Mouse (Mus musculus) left cerebral cortex, postnatal 14 days (tissue): ENCODE measurements at regions not wholly inside any gene's neighbourhood (a gene's known extent, or its start where the extent isn't known, plus 50 kb on each side); places are given as distances from the start of the nearest gene placed in this dataset.

Experiments
- DNase-seq, 2 experiments: peaks; one replicate each; pipeline ENCODE4 v3.0.0; 2021 to 2022; ENCODE audit warnings: low spot score in 2 of 2, mixed read lengths in 1 of 2
- intact Hi-C: fragments of 180-260 bp; cut with DNase I; formaldehyde crosslinking; loops from one replicate; pipeline ENCODE4 v1.15.1; 2025

DNA sequence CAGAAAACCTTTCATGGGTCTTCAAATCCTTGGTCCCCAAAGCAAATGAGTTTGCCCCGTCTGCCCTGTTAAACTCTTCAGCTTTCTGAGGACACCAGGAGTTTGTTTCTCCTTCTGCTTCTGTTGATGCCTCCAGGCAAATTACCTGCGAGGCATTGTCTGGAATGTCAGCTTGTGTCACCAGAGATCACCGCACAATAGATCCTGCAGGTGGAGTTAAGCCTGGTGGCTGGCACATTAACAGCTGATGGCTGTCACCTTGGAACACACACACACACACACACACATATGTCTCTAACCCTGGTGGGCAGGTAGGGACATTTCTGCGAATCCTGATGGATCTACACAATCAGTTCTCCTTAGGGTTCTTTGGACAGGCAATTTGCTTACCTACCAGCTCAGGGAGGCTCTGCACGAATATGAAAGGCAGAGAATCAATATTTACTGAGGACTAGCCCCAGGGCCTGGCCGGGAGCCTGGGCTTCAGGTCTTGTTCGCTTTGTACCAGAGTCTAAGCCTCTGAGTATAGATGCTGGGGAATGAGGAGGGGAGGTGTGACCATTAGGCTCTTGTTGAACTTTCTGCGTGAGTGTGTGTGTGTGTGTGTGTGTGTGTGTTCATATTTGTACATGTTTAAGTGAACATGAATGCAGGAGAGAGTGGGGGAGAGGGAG, 143.4 kb downstream of the Inhbb start:
- no peak for DNase-seq
- intact Hi-C loops = no loop called here

- intact Hi-C loops = no loop called here
These were observed 144.1 kb downstream of the Inhbb start for GRCm38 (mm10) chr1:119277990-119278389.

DNA sequence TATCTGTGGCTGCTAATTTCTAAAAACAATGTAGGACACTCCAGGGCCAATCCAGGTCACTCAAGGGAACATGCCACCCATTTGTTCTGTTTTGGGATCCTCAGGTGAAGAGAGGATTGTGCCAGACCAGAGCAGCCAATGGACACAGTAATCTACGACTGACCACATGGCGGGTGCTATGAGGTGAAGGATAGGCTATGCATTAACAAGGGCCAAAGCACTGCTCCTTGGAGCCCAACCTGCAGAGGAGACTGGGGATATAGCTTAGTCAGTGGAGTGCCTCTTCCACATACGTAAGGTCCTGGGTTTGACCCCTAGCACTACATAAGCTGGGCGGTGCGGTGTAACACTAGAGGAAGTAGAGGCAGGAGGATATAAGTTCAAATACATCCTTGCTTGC, 156.0 kb downstream of the Inhbb start:
- intact Hi-C loops = no loop called here
- DNase-seq = no peak

More at GRCm38 (mm10) chr1:119277990-119278389, 144.1 kb downstream of the Inhbb start:
- no peak for DNase-seq

DNA sequence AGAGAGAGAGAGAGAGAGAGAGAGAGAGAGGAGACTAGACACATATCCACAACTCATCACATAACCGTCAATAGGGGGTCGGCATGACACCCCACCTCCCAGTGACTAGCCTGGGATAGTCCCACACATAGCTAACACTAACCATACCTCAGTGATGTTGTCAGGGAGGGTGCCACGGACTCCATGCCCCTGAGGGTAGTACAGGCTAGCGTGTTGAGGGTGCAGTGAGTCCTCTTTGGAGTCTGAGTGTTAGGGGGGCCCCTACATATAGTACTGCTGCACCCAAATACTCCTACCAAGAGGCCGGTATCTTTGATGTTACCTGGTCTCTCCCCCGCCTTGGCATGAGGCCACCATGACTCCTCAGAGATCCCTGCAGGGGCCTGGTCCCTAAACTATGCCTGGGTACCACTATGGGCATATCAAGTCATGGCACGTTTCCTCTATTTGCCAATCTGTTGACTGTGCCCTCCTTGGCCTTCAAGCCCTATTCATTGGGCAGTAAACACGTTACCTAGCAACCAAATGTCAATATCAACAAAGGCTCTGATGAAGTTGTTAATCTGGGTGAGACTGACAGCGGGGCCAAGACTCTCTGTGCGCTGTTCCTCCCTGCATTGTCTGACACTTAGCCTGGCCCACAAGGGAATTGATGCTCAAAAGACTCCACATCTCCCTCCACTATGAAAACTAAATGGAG, 156.7 kb downstream of the Inhbb start:
- intact Hi-C loops = no loop called here

GRCm38 (mm10) chr1:119259455-119259854, 162.6 kb downstream of the Inhbb start:
- no peak for DNase-seq
- intact Hi-C loops = loop anchor here (5.0 to 10.0 kb wide), 2 partner anchors 163 to 165 kb away; partner anchors contain the start of gene Inhbb

More for the DNA sequence above, 156.7 kb downstream of the Inhbb start:
- DNase-seq = no peak

- intact Hi-C loops = loop anchor here (5.0 to 10.0 kb wide), 2 partner anchors 162 to 166 kb away; partner anchors contain the start of gene Inhbb
- DNase-seq = peak; percentile 67 to 72
These were observed 165.3 kb downstream of the Inhbb start for GRCm38 (mm10) chr1:119256769-119257168.

- intact Hi-C loops = loop anchor here (5.0 to 10.0 kb wide), 2 partner anchors 161 to 166 kb away; partner anchors contain the start of gene Inhbb
- no peak for DNase-seq
These were observed 166.0 kb downstream of the Inhbb start for GRCm38 (mm10) chr1:119256097-119256473.

DNA sequence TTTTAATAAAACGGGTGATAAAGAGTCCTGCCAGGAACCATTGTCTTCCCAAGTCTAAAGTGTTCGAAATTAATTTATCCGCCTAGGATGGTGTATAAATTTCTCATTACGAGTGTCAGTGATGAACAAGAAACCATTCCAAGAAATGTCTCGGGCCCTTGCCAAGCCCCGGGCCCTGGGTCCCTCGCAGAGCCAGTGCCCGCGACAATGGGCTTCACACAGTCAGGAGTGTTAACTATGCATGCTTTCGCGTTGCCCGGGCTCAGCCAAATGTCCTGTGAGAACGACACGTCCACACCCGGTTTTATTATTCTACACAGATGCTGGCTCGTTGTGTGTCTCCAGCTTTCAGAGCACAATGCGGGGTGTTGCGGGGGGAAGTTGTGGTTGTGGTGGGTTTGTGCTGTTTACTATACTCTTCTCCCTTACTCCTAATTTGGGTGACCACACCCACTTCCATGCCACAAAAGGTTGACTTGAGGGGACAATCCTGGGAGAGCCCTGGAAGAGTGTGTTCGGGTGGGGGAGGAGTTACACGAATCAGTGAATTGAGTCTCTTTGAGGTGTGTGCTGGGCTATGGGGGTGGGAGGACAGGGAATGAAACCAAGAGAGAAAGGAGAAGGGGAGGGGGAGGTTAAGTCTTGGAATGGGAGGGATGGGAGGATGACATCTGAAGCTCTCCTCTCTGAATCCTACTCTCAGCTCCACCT, 166.5 kb downstream of the Inhbb start:
- peak; percentile 18 to 20 for DNase-seq
- intact Hi-C loops = loop anchor here (5.0 to 10.0 kb wide), 2 partner anchors 161 to 167 kb away; partner anchors contain the start of gene Inhbb

GRCm38 (mm10) chr1:119254928-119255327, 167.1 kb downstream of the Inhbb start:
- intact Hi-C loops = loop anchor here (5.0 to 10.0 kb wide), 2 partner anchors 160 to 167 kb away; partner anchors contain the start of gene Inhbb
- no peak for DNase-seq

DNA sequence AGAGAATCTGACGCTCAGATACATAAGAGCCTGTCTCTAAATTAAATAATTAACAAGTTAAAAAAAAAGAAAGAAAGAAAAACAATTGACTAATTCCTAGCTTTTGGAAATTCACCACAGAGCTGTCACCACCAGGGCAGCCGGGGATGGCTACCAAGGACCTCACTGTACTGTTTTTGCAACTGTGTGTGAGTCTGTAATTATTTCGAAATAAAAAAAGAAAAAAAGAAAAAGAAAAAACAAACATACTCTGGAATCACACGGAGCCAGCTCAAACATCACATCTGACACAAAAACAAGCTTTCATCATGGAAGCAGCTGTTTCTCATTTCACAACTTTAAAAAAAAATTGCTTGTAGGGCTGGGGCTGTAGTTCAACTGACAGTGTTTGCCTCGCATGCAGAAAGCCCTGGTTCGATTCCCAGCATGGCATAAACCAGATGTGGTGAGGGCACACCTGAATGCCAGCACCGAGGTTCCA, 168.6 kb downstream of the Inhbb start:
- intact Hi-C loops = loop anchor here (10.0 kb wide), 1 partner anchor 159 kb away; no protein-coding TSS in a partner anchor
- DNase-seq = no peak

DNA sequence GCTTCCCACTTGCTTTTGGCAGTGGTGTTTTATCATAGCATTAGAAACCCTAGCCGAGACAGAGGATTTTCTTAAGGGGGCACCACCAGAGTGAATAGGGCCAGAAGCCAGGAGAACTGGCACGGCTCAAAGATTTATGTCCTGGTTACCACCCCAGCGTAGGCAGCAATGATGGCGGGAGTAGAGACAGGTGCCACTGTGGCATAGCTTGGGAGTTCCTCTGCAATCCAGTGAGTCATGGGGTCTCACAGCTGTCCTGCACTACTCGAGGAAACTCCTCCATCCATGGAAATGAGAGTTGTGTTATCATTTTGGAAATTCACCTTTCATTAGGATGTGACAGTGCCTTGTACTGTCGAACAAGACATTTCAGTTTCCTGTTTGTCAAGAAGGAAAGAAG, 169.6 kb downstream of the Inhbb start:
- no peak for DNase-seq
- intact Hi-C loops = loop anchor here (10.0 kb wide), 1 partner anchor 158 kb away; no protein-coding TSS in a partner anchor

DNA sequence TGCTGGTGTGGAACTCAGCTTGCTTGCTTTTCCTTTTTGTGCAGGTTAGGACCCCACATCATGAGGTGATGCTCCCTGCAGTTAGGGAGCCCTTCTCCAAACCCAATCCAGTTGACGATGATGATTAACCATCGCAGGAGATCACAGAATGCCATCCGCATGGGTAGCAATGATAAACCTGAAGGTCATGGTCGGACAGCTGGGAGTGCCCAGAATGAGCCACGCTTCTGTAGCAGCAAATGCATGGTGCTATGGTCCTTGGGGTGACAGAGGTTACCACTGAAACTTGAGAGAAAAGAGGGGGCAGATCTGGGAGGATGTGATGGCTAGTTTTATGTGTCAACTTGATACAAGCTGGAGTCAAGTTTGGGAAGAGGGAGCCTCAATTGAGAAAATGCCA, 170.3 kb downstream of the Inhbb start:
- intact Hi-C loops = loop anchor here (10.0 kb wide), 1 partner anchor 157 kb away; no protein-coding TSS in a partner anchor
- no peak for DNase-seq

- intact Hi-C loops = no loop called here
These were observed 173.1 kb downstream of the Inhbb start for GRCm38 (mm10) chr1:119248776-119249495.

DNA sequence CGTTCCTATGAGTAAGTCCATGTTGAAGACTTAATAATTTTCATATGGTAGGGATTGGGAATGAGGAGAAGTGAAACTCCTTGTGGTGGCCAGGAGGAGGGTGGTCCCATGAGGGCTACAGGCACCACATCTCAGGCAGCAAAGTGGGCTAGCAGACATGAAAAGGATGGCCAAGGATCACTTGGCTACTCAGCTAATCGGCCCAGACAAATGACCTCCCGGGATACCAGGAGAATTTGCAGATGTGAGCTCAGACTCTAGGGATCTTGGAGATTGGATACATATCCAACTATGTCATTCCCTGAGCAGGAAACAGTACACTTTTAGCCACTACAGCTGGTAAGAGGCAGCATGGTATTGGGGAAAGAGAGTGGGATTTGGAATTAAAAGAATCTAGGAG, 174.9 kb downstream of the Inhbb start:
- no peak for DNase-seq
- intact Hi-C loops = no loop called here

More at GRCm38 (mm10) chr1:119248776-119249495, 173.1 kb downstream of the Inhbb start:
- no peak for DNase-seq

DNA sequence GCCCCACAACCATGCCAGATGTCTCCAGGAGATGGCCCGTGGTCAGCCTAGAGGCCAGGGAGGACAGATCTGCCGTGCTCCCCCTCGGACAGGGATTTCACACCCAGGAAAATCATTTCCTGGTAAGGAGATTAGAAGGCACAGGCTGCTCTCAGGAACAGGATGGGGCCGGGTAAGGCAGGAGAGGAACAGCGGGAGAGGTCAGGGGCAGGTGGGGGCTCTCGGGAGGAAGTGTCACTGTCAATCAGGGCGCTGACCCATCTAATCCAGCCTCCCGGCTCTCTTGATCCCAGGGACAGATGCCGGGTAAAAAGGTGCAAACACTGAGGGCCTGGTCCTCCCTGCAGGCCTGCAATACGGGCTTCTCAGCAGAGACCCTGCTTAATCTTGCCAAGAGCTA, 183.6 kb downstream of the Inhbb start:
- intact Hi-C loops = no loop called here
- no peak for DNase-seq

- DNase-seq = no peak
- intact Hi-C loops = no loop called here
These were observed 183.4 kb upstream of the Gli2 start for GRCm38 (mm10) chr1:119236787-119237186.

GRCm38 (mm10) chr1:119234449-119234848, 181.0 kb upstream of the Gli2 start:
- intact Hi-C loops = no loop called here
- DNase-seq = no peak

GRCm38 (mm10) chr1:119226996-119227395, 173.6 kb upstream of the Gli2 start:
- intact Hi-C loops = no loop called here
- DNase-seq = no peak

GRCm38 (mm10) chr1:119223876-119224275, 170.5 kb upstream of the Gli2 start:
- DNase-seq = no peak
- intact Hi-C loops = no loop called here
